8 mouse cellular contexts compared by ENCODE assay signal in genomic region chr11:90249025-90249650, GRCm38 (mm10). TPM values are rescaled to one million over a fixed set of nuclear protein-coding genes. Genes with fewer than 3 reads are reported as not detected.
DNase-seq lines count a peak whose midpoint lies in the region; ATAC-seq and TF ChIP-seq lines count a peak whose summit lies in the region.

Mmd (plus strand) TSS chr11:90249456.

- peak; percentile 96 for DNase-seq in c-Kit-positive CD71-positive TER-119-positive erythroid progenitor cells, embryonic 14.5 days (ENCODE audit: low spot score)
- DNase-seq in heart, postnatal 0 days (ENCODE audit: low spot score), result peak; percentile 98
- peak; percentile 97 to 98 for DNase-seq in kidney, postnatal 4 days

- H3K36me3 ChIP-seq in E14TG2a.4 (ENCODE audit: insufficient read depth, low read length), result no peaks in the 10 kb centered on the region
- H3K36me3 ChIP-seq in forebrain, embryonic 12.5 days (replicated peaks), result no peaks in the 10 kb centered on the region
- H3K36me3 ChIP-seq in heart, postnatal 0 days (replicated peaks; ENCODE audit: control insufficient read depth, insufficient read depth, low read length), result no peaks in the 10 kb centered on the region
- H3K36me3 ChIP-seq in liver, embryonic 16.5 days (ENCODE audit: control insufficient read depth, insufficient read depth), result no peaks in the 10 kb centered on the region
- H3K36me3 ChIP-seq in neural tube, embryonic 13.5 days, result no peaks in the 10 kb centered on the region
- H3K36me3 ChIP-seq in testis, adult 2 months (ENCODE audit: control insufficient read depth, insufficient read depth, low read length), result no peaks in the 10 kb centered on the region

- TF ChIP-seq EP300 in heart, postnatal 0 days (IDR thresholded peaks at IDR 0.05; ENCODE audit: low read depth), result no peak

- peak; percentile 49 for TF ChIP-seq POLR2A in testis, adult 2 months (IDR thresholded peaks at IDR 0.05; ENCODE audit: control insufficient read depth, low read depth, low read length)

- H3K27ac ChIP-seq in forebrain, embryonic 12.5 days, result peak within 1 kb of the TSS; percentile 86
- H3K27ac ChIP-seq in heart, postnatal 0 days (ENCODE audit: low read depth), result peak within 1 kb of the TSS; percentile 86
- H3K27ac ChIP-seq in liver, embryonic 16.5 days (ENCODE audit: low read length), result peak within 1 kb of the TSS; percentile 78
- peak within 1 kb of the TSS; percentile 96 for H3K27ac ChIP-seq in neural tube, embryonic 13.5 days (replicated peaks)
- H3K27ac ChIP-seq in testis, adult 2 months (ENCODE audit: control insufficient read depth, insufficient read depth, low read depth, low read length), result peak within 1 kb of the TSS; percentile 20

- H3K4me3 ChIP-seq in E14TG2a.4 (replicated peaks; ENCODE audit: low read length), result peak within 1 kb of the TSS; percentile 89
- H3K4me3 ChIP-seq in forebrain, embryonic 12.5 days (replicated peaks), result peak within 1 kb of the TSS; percentile 86
- peak within 1 kb of the TSS; percentile 70 for H3K4me3 ChIP-seq in heart, postnatal 0 days (ENCODE audit: low read depth, low read length)
- peak within 1 kb of the TSS; percentile 79 for H3K4me3 ChIP-seq in liver, embryonic 16.5 days (ENCODE audit: low read depth, low read length)
- H3K4me3 ChIP-seq in neural tube, embryonic 13.5 days, result peak within 1 kb of the TSS; percentile 85
- H3K4me3 ChIP-seq in testis, adult 2 months (ENCODE audit: control insufficient read depth, low read depth, low read length), result peak within 1 kb of the TSS; percentile 89

- H3K27me3 ChIP-seq in E14TG2a.4 (ENCODE audit: insufficient read depth, low read length), result peaks cover 50% of the 10 kb centered on the region
- no peaks in the 10 kb centered on the region for H3K27me3 ChIP-seq in forebrain, embryonic 12.5 days
- H3K27me3 ChIP-seq in heart, postnatal 0 days (ENCODE audit: control insufficient read depth, insufficient read depth, low read length), result no peaks in the 10 kb centered on the region
- no peaks in the 10 kb centered on the region for H3K27me3 ChIP-seq in liver, embryonic 16.5 days (ENCODE audit: control insufficient read depth, insufficient read depth, low read depth, low read length)
- H3K27me3 ChIP-seq in neural tube, embryonic 13.5 days, result no peaks in the 10 kb centered on the region
- no peaks in the 10 kb centered on the region for H3K27me3 ChIP-seq in testis, adult 2 months (ENCODE audit: control insufficient read depth, insufficient read depth, low read length)

- peaks cover 17% of the 10 kb centered on the region for H3K4me1 ChIP-seq in E14TG2a.4 (replicated peaks; ENCODE audit: low read depth, low read length)
- H3K4me1 ChIP-seq in forebrain, embryonic 12.5 days, result peaks cover 24% of the 10 kb centered on the region
- peaks cover 26% of the 10 kb centered on the region; the same call in 1 of the 2 replicates for H3K4me1 ChIP-seq in heart, postnatal 0 days (ENCODE audit: control insufficient read depth, insufficient read depth)
- H3K4me1 ChIP-seq in liver, embryonic 16.5 days (ENCODE audit: control insufficient read depth, low read depth, low read length), result peaks cover 29% of the 10 kb centered on the region
- H3K4me1 ChIP-seq in neural tube, embryonic 13.5 days (replicated peaks), result peaks cover 39% of the 10 kb centered on the region
- peaks cover 12% of the 10 kb centered on the region for H3K4me1 ChIP-seq in testis, adult 2 months (ENCODE audit: control insufficient read depth, insufficient read depth, low read length)

- ATAC-seq in forebrain, embryonic 12.5 days (ENCODE audit: low FRiP score), result peak; percentile 99
- ATAC-seq in heart, postnatal 0 days (ENCODE audit: insufficient read depth, low read depth), result peak; percentile 98
- ATAC-seq in liver, embryonic 16.5 days (ENCODE audit: low read depth), result peak; percentile 99
- peak; percentile 98 for ATAC-seq in neural tube, embryonic 13.5 days (ENCODE audit: low read depth)

- no peak for TF ChIP-seq CTCF in E14TG2a.4 (conservative IDR thresholded peaks at IDR 0.05; ENCODE audit: low read length)
- TF ChIP-seq CTCF in heart, postnatal 0 days (IDR thresholded peaks at IDR 0.05; ENCODE audit: low read depth), result peak; percentile 20; the same call in 1 of the 2 replicates
- TF ChIP-seq CTCF in testis, adult 2 months (IDR thresholded peaks at IDR 0.05; ENCODE audit: control insufficient read depth, insufficient read depth, insufficient replicate concordance, low read depth, low read length), result no peak

- no peaks in the 10 kb centered on the region for H3K9me3 ChIP-seq in E14TG2a.4 (ENCODE audit: low read length)
- H3K9me3 ChIP-seq in forebrain, embryonic 12.5 days, result no peaks in the 10 kb centered on the region
- no peaks in the 10 kb centered on the region for H3K9me3 ChIP-seq in heart, postnatal 0 days (replicated peaks; ENCODE audit: control insufficient read depth, low read length)
- no peaks in the 10 kb centered on the region for H3K9me3 ChIP-seq in liver, embryonic 16.5 days (replicated peaks; ENCODE audit: control insufficient read depth, low read length)
- H3K9me3 ChIP-seq in neural tube, embryonic 13.5 days, result no peaks in the 10 kb centered on the region

- H3K9ac ChIP-seq in forebrain, embryonic 12.5 days, result peak within 1 kb of the TSS; percentile 90
- H3K9ac ChIP-seq in heart, postnatal 0 days (replicated peaks; ENCODE audit: low read depth, low read length), result peak within 1 kb of the TSS; percentile 81
- H3K9ac ChIP-seq in liver, embryonic 16.5 days (ENCODE audit: low read depth, low read length), result peak within 1 kb of the TSS; percentile 77
- H3K9ac ChIP-seq in neural tube, embryonic 13.5 days, result peak within 1 kb of the TSS; percentile 90

- WGBS in forebrain, embryonic 12.5 days, result under 1% methylated on average over 38 of the region's 51 CpGs
- WGBS in heart, postnatal 0 days, result under 1% methylated on average over 46 of the region's 51 CpGs
- 0% methylated on average over 48 of the region's 51 CpGs for WGBS in liver, embryonic 16.5 days (ENCODE audit: insufficient replicate concordance)
- under 1% methylated on average over 46 of the region's 51 CpGs for WGBS in neural tube, embryonic 13.5 days

- peak within 1 kb of the TSS; percentile 91 for H3K4me2 ChIP-seq in forebrain, embryonic 12.5 days
- peak within 1 kb of the TSS; percentile 70 for H3K4me2 ChIP-seq in heart, postnatal 0 days (ENCODE audit: low read depth, low read length)
- peak within 1 kb of the TSS; percentile 83 for H3K4me2 ChIP-seq in liver, embryonic 16.5 days (ENCODE audit: low read depth, low read length)
- peak within 1 kb of the TSS; percentile 72 for H3K4me2 ChIP-seq in neural tube, embryonic 13.5 days

RNA-seq across cellular contexts. Expression of gene Mmd, which starts in this region (rescaled TPM):
- 57.7 and 59.9 TPM in 2 replicates for polyA plus RNA-seq in forebrain, embryonic 12.5 days (2016; fragmentation: Nextera tagmentation; extraction: Ambion mirVana)
- total RNA-seq in heart, postnatal 0 days (2014; rRNA removed; ENCODE audit: low replicate concordance), result 58.7 and 78.1 TPM in 2 replicates
- polyA plus RNA-seq in heart, postnatal 0 days (2015; fragmentation: Nextera tagmentation; extraction: Ambion mirVana), result 62.0 and 62.6 TPM in 2 replicates
- polyA plus RNA-seq in liver, embryonic 16.5 days (2015; fragmentation: Nextera tagmentation; extraction: Ambion mirVana), result 11.5 and 12.2 TPM in 2 replicates
- 113 and 119 TPM in 2 replicates for polyA plus RNA-seq in neural tube, embryonic 13.5 days (2015; fragmentation: Nextera tagmentation; extraction: Ambion mirVana)
- 2.3 and 3.2 TPM in 2 replicates for polyA plus RNA-seq in testis, adult 2 months (2012; rRNA removed)

Comparison
In these comparisons a context has a peak if more than half of its experiments do, and no peak if none do; other contexts are left out.
1. Peak in every context shown above with its lines: DNase-seq, ATAC-seq, H3K4me3 ChIP-seq and H3K27ac ChIP-seq.
2. H3K27ac ChIP-seq: peak in every context shown above with its lines; median percentile 96 in neural tube, embryonic 13.5 days; 86 in forebrain, embryonic 12.5 days; 86 in heart, postnatal 0 days; 78 in liver, embryonic 16.5 days; 20 in testis, adult 2 months.